Mouse (Mus musculus): ENCODE results near the gene Chd9. TPM values are rescaled to one million over a fixed set of nuclear protein-coding genes. Genes with fewer than 3 reads are reported as not detected.

The Chd9 gene
- polyA plus RNA-seq, 1 experiment from 2014 or later: 101 TPM

DNA sequence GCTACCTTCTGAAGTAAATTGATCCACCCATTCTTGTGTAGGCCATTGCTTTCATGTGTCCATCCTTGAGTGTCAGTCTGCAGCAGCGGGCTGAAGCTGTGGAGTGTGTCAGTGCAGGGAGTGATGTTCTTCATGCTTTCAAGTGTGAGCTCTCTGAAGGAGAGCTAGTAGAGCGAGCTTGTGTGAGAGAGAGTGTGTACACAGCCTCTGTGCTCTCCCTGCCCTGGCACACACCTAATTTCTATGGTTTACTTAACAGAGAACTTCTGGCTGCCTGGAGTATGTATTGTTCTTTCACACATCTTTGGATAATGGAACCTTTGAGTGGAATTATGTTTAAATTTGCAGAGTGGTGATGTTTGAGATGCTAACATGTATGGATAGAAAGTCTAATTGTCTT is 261.4 kb downstream of the Chd9 start:
- H3K4me3 ChIP-seq (ENCODE audit: low read length): no peak overlapping the region
- ATAC-seq: no peak
- H3K27me3 ChIP-seq (replicated peaks; ENCODE audit: control insufficient read depth, insufficient read depth, low read length): no peaks in the 10 kb centered on the region
- WGBS: 84% methylated on average over 2 of the region's 2 CpGs
- H3K4me1 ChIP-seq (ENCODE audit: control insufficient read depth, insufficient read depth, low read depth, low read length): no peaks in the 10 kb centered on the region
- no peak overlapping the region for H3K9ac ChIP-seq (ENCODE audit: low read depth, low read length)
- no peak overlapping the region for H3K4me2 ChIP-seq (ENCODE audit: low read length)
- H3K27ac ChIP-seq (ENCODE audit: low read depth, low read length): no peak overlapping the region
- H3K9me3 ChIP-seq (ENCODE audit: control insufficient read depth, low read length): no peaks in the 10 kb centered on the region
- H3K36me3 ChIP-seq (ENCODE audit: control insufficient read depth, insufficient read depth, low read length): peaks cover 18% of the 10 kb centered on the region

DNA sequence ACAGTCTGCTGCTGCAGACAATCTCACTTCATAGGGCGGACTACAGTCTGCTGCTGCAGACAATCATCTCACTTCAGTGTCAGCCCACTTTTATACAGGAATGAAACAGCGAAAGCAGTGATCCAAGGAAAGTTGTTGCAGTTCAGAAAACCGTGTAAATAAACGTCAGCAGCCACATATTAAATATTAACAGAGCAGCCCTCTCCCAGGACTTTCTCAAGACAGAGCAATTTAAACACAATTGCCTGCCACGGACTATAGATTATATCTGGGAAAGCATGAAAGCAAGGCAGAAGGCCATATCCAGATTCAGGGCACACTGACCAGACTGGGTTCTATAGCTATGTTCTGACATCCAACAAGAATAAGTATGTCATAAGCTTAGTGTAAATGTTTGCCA is 266.0 kb downstream of the Chd9 start:
- H3K4me1 ChIP-seq (ENCODE audit: control insufficient read depth, insufficient read depth, low read depth, low read length): no peaks in the 10 kb centered on the region
- 89% methylated on average over 5 of the region's 5 CpGs for WGBS

DNA sequence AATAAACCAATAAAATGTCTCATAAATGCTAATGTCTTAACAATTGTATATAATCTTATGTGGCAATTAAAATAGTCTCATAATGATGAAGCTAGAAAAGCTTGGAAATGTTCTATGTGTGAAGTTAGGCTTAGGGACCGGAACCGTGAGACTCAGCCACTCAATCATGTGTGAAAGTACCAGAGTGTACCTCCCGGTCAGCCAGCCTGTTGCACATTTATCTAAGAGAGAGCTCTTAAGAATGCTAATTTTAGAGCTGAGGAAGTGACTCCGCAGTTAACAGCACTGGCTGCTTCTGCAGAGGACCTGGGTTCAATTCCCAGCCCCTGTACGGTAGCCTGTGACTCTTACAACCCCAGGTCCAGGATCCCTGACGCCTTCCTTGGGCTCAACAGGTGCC is 270.0 kb downstream of the Chd9 start:
- Histone ChIP-seq H3K9ac (ENCODE audit: low read depth, low read length) (no peak overlapping the region), H3K9me3 (ENCODE audit: control insufficient read depth, low read length) (no peaks in the 10 kb centered on the region), H3K27ac (ENCODE audit: low read depth, low read length) (no peak overlapping the region), H3K4me2 (ENCODE audit: low read length) (no peak overlapping the region), H3K36me3 (ENCODE audit: control insufficient read depth, insufficient read depth, low read length) (peaks cover 16% of the 10 kb centered on the region), H3K4me1 (ENCODE audit: control insufficient read depth, insufficient read depth, low read depth, low read length) (no peaks in the 10 kb centered on the region), H3K27me3 (replicated peaks; ENCODE audit: control insufficient read depth, insufficient read depth, low read length) (no peaks in the 10 kb centered on the region), H3K4me3 (ENCODE audit: low read length) (no peak overlapping the region)
- WGBS: 89% methylated on average over 6 of the region's 6 CpGs
- ATAC-seq: no peak

More for the DNA sequence above, 266.0 kb downstream of the Chd9 start:
- no peaks in the 10 kb centered on the region for H3K9me3 ChIP-seq (ENCODE audit: control insufficient read depth, low read length)
- H3K4me3 ChIP-seq (ENCODE audit: low read length): no peak overlapping the region
- no peak for ATAC-seq
- no peak overlapping the region for H3K9ac ChIP-seq (ENCODE audit: low read depth, low read length)
- H3K36me3 ChIP-seq (ENCODE audit: control insufficient read depth, insufficient read depth, low read length): peaks cover 25% of the 10 kb centered on the region
- no peak overlapping the region for H3K27ac ChIP-seq (ENCODE audit: low read depth, low read length)
- no peak overlapping the region for H3K4me2 ChIP-seq (ENCODE audit: low read length)
- H3K27me3 ChIP-seq (replicated peaks; ENCODE audit: control insufficient read depth, insufficient read depth, low read length): no peaks in the 10 kb centered on the region

Small RNAs within 50 kb of the gene (microRNA-seq; reads per million reads assigned to microRNA genes)
- gene Gm44382: not detected

Other genes starting within 250 kb of the Chd9 start
- 3.1 and 5.1 TPM in 2 replicates for gene Gm19935, start 11.0 kb upstream of the Chd9 start, polyA plus RNA-seq (2015; fragmentation: Nextera tagmentation; extraction: Ambion mirVana)
- gene Rbl2, start 241.7 kb downstream of the Chd9 start, polyA plus RNA-seq (2015; fragmentation: Nextera tagmentation; extraction: Ambion mirVana): 20.0 and 22.8 TPM in 2 replicates